Mouse (Mus musculus) layer of hippocampus, adult 9-11 months (tissue): Measurements from ENCODE around the gene Myrip.
"Not testable (repeated sequence)": the region's sequence is repeated elsewhere in the genome, so short reads cannot be mapped to it uniquely, and the experiment has no call there.

Source experiments
- DNase-seq: peaks from one replicate; pipeline ENCODE4 v3.0.0; 2022

Myrip gene

GRCm38 (mm10) chr9:120398289-120398688 is 97.0 kb downstream of the Myrip start:
- DNase-seq = no peak

GRCm38 (mm10) chr9:120399537-120399936 is 98.2 kb downstream of the Myrip start:
- DNase-seq = not testable (repeated sequence)

DNA sequence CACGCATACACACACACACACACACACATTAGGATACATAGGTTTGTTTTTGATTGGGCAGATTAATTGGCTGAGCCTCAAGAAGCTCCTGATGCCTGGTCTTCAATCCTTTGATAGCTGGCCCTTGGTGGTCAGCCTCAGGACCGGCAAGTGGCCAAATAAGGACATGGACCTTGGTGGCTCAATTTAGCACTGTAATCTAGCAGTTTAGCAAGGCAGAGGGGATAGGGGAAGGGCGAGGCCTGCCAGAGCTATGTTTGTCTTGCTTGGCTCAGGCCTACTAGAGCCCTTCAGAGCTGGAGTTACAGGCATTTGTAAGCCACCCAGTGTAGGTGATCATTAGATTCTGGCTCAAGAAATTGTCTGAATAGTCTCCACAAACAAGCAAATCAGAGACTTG is 101.1 kb downstream of the Myrip start:
- DNase-seq = no peak

GRCm38 (mm10) chr9:120403661-120404060 is 102.3 kb downstream of the Myrip start:
- DNase-seq = peak; percentile 84

GRCm38 (mm10) chr9:120409663-120410181 is 108.4 kb downstream of the Myrip start:
- peak; percentile 45 for DNase-seq

DNA sequence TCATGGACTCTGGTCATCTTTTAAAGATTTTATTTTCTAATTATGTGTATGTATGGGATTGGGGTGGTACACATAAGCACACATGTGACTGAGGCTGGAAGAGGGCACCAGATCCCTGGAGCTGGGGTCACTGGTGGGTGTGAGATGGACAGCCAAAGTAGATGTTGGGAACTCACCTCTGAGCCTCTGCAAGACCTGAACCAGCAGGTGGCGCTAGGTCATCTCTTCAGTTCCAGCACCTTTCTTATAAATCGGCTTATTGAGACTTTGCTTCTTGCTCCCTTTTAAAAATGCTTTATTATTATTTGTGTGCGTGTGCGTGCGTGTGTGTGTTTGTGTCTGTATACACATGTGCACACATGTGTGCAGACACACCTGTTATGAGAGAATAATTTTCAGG is 109.1 kb downstream of the Myrip start:
- peak; percentile 37 for DNase-seq

GRCm38 (mm10) chr9:120415504-120415903 is 114.2 kb downstream of the Myrip start:
- DNase-seq = peak; percentile 73

DNA sequence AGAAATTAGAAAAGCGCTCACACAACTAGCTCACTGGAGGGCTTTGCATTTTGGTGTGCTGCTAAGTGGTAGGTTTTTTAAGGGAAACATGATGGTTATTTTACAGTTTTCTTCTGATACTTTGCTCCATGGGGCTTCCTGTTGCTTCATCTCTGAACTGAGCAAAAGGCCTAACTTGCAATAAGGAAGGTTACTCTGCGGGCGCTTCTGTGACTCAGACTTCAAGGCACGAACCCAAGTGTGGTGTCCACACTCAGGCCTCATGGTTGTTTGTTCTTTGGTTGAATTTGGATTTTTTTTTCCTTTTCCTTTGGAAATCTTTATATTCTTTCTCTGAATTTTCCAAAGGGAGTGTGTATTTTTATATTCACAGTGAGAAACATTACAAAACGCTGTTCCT is 114.8 kb downstream of the Myrip start:
- no peak for DNase-seq

DNA sequence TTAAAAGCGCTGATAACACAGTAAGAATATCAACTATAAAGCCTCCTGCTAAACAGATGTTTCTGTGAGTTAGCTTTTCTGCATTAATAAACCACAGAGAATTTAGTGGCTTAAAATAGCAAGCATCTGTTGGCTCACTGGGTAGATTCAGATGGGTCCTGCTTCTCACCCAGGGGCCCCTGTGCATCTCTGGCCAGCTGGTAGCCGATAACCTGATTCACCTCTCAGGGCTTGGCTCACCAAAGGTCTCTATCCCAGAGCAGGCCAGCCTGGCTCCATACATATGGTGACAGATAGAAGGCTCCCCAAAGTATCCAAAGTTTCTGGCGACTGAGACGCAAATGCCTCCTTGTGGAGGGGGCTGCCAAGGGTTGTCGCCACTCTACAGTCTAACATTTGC is 115.4 kb downstream of the Myrip start:
- DNase-seq = no peak

DNA sequence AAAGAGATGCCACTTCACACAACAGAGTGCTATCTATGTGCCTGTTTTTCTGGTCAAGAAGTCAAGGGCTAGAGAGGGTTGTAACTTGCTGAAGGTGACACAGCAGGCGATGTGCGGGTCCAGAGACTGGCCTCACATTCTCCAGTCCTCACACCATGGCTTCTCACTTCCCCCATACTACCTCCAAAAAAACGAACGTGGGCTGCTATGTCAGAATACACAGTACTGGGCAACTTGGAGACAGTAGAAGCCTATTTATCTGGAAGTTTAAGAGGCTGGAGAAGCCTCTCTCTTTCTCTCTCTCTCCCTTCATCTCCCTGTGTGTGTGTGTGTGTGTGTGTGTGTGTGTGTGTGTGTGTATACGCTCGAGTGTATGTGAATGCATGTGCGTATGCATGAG is 117.3 kb downstream of the Myrip start:
- DNase-seq = no peak

GRCm38 (mm10) chr9:120424567-120424966 is 123.3 kb downstream of the Myrip start:
- DNase-seq = no peak

- DNase-seq = peak; percentile 54
These were observed 124.5 kb downstream of the Myrip start for GRCm38 (mm10) chr9:120425768-120426167.

- DNase-seq = no peak
These were observed 126.9 kb downstream of the Myrip start for GRCm38 (mm10) chr9:120428181-120428580.

DNA sequence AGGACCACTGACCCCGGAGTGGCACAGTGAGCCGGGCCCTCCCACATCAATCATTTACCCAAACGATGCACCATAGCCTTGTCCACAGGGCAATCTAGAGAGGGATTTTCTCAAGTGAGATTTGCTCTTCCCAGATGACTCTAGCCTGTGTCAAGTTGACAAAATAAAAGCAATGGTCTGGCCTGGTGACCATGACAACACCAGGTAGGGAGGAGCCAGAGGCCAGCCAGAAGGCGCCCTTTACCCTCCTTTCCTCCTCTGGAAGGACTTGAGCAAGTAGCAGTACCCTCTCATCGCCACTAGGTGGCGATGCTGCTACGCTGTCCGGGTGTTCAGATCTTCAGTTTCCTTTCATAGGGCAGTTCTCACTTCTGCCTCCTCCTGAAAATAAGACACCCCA is 132.4 kb downstream of the Myrip start:
- DNase-seq = no peak

DNA sequence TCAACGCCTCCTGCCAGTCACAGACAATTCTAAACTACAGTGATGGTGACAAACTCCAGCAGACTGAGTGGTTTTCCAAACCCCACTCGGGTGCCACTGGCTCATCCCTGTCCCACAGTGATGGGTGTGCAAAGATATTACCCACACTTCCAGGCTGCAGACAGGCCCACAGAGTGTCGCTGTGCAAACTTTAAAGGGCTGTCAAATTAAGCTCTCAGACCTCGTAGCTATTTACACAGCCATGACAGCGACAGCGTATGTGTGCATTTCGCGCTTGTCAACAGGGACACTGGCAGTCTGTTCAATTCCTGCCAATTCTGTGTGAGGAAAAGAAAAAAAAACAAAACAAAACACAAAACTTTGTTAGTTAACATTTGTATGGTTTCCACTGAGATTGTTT is 134.5 kb downstream of the Myrip start:
- DNase-seq = no peak

GRCm38 (mm10) chr9:120436854-120437253 is 135.5 kb downstream of the Myrip start:
- DNase-seq = no peak

DNA sequence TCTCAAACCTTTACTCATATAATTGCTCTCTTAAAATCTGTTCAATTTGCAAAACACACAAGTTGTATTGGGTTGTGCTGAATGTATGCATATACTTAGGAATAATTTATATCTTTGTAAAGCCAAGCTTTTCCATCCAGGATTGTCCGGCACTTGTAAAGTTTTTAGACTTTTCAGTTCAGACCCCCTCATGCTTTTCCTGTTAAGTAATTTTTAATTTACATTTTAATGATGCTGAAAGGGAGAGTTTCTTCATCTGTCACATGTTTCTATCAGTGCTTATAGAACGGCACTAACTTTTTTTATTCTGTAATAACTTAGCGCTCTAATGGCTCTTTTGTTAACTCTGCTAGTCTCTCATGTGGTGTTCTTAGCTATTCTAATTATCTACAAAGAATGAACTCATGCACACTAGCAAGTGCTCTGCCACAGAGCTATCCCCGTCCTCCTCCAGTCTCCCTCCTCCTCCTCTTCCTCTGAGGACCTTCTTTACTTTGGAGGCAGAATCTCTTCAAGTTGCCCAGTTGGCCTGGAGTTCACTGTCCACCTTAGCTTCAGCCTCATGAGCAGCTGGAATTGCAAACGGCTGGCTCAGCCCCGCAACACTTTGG is 136.1 kb downstream of the Myrip start:
- no peak for DNase-seq

- DNase-seq = no peak
These were observed 137.0 kb downstream of the Myrip start for GRCm38 (mm10) chr9:120438350-120438749.

- peak; percentile 80 for DNase-seq
These were observed 137.5 kb downstream of the Myrip start for GRCm38 (mm10) chr9:120438781-120439180.

DNA sequence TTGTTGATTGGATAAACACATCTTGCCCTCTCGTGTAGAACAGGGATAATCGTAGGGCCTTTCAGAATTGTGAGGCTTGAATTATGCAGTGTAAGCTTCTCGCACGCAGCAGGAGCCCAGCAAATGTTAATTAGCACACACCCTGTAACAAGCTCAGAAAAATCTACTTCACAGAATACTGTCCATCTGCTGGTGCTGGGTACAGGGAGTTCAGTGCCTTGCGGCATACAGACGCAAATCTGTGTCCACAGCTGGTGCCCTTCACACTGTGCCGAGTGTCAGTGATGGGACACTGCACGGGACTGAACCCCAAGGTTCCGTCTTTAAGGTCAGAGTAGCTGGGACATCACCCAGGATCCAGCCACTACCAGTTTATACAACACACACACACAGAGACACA is 143.3 kb downstream of the Myrip start:
- DNase-seq = peak; percentile 73

GRCm38 (mm10) chr9:120449696-120450329 is 148.5 kb downstream of the Myrip start:
- no peak for DNase-seq

DNA sequence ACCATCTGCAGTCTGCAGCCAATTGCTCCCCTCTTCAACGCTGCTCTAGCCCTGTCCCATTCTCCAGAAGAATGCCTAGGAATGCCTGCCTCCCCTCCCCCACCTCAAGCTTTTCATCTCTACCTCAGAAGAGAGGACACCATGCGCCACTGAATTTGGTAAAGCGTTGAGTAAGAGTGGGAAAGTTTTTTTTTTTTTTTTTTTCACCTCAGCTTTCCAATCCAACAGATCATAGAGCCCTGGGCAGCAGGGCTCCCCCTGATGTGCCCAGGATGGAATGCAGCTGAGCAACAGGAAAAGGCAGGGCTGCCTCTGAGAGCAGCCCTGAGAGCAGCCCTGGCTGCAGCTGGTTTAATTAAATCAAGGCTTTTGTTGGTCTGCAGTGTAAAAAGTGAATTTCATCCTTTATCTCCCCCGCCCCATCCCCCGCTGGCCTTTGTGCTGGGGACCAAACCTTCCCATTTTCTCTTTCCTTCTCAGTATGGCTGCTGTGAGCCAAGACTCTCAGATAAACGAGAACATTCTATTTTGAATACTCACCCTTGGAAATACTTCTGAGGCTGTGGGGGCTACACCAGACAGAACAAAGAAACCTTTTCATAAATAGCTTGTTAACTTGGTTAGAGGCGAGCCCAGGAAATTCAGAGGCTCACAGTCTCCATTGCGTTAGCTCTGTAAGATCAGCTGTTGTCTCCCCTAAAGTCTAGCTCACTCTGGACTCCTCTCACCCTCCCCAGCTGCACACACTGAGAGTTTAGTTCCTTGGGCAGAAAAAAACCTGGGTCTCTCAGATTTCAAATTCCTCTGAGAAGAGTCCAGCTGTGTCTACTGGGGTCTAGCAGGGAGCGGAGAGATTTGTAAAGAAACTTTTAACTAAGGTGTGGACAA is 154.7 kb downstream of the Myrip start:
- peak; percentile 37 for DNase-seq

DNA sequence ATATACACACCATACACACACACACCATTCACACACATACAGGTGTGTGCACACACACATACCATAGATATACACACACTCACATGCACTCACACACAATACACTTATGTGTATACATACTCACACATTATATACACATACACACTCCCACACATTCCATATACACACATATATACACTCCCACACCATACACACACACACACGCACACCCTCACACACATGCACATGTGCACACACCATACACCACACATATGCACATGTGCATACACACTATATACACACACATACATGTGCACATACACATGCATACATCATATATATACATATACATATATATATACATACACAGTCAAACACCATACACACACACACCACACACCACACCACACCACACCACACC is 169.1 kb downstream of the Myrip start:
- DNase-seq = no peak

DNA sequence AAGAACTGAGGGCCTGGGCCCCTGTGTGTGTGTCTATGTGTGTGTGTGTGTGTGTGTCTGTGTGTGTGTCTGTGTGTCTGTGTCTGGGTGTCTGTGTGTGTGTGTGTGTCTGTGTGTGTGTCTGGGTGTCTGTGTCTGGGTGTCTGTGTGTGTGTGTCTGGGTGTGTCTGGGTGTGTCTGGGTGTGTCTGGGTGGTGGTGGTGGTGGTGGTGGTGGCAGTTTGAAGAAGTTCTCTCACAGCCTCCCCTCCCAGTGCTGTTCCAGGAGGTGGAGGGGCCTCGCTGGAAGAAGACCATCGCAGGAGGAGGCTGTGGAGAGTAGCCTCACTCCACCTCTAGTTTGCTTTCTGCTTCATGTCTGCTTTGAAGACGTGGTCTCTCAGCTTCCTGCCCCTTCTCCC is 180.3 kb downstream of the Myrip start:
- no peak for DNase-seq
